Mouse (Mus musculus): ENCODE measurements around the gene Atpaf1. TPM values are rescaled to one million over a fixed set of nuclear protein-coding genes. Genes with fewer than 3 reads are reported as not detected.

The Atpaf1 gene
- polyA plus RNA-seq, 1 experiment from 2014 or later: 59.7 TPM

GRCm38 (mm10) chr4:115851569-115851968 lies 67.0 kb downstream of the Atpaf1 start:
- Histone ChIP-seq H3K4me3 (ENCODE audit: low read length) (no peak overlapping the region), H3K27ac (ENCODE audit: low read length) (no peak overlapping the region), H3K27me3 (ENCODE audit: insufficient read depth, low read length) (no peaks in the 10 kb centered on the region), H3K4me1 (ENCODE audit: insufficient read depth, low read length) (no peaks in the 10 kb centered on the region), H3K4me2 (replicated peaks; ENCODE audit: low read depth, low read length) (no peak overlapping the region), H3K9ac (replicated peaks; ENCODE audit: low read length) (no peak overlapping the region), H3K36me3 (ENCODE audit: insufficient read depth, low read length) (peaks cover 16% of the 10 kb centered on the region), H3K9me3 (ENCODE audit: low read length) (no peaks in the 10 kb centered on the region)
- WGBS: 81% methylated on average over 6 of the region's 6 CpGs
- no peak for ATAC-seq (ENCODE audit: low FRiP score, low TSS enrichment)

- Histone ChIP-seq H3K4me3 (ENCODE audit: low read length) (no peak overlapping the region), H3K36me3 (ENCODE audit: insufficient read depth, low read length) (peaks cover 32% of the 10 kb centered on the region), H3K4me1 (ENCODE audit: insufficient read depth, low read length) (no peaks in the 10 kb centered on the region), H3K9ac (replicated peaks; ENCODE audit: low read length) (no peak overlapping the region), H3K4me2 (replicated peaks; ENCODE audit: low read depth, low read length) (no peak overlapping the region), H3K9me3 (ENCODE audit: low read length) (no peaks in the 10 kb centered on the region), H3K27me3 (ENCODE audit: insufficient read depth, low read length) (no peaks in the 10 kb centered on the region), H3K27ac (ENCODE audit: low read length) (no peak overlapping the region)
- no peak for ATAC-seq (ENCODE audit: low FRiP score, low TSS enrichment)
- WGBS: 37% methylated on average over 6 of the region's 6 CpGs
Measured at GRCm38 (mm10) chr4:115855100-115855499, 70.5 kb downstream of the Atpaf1 start.

- ATAC-seq (ENCODE audit: low FRiP score, low TSS enrichment): no peak
- no peak overlapping the region for H3K27ac ChIP-seq (ENCODE audit: low read length)
- 70% methylated on average over 4 of the region's 4 CpGs for WGBS
Measured at GRCm38 (mm10) chr4:115855609-115856008, 71.0 kb downstream of the Atpaf1 start.

GRCm38 (mm10) chr4:115856282-115856681 lies 71.7 kb downstream of the Atpaf1 start:
- no peak for ATAC-seq (ENCODE audit: low FRiP score, low TSS enrichment)
- 74% methylated on average over 4 of the region's 4 CpGs for WGBS
- no peak overlapping the region for H3K4me2 ChIP-seq (replicated peaks; ENCODE audit: low read depth, low read length)

More at GRCm38 (mm10) chr4:115855609-115856008, 71.0 kb downstream of the Atpaf1 start:
- H3K9me3 ChIP-seq (ENCODE audit: low read length): no peaks in the 10 kb centered on the region
- peaks cover 30% of the 10 kb centered on the region for H3K36me3 ChIP-seq (ENCODE audit: insufficient read depth, low read length)
- no peak overlapping the region for H3K9ac ChIP-seq (replicated peaks; ENCODE audit: low read length)
- no peaks in the 10 kb centered on the region for H3K27me3 ChIP-seq (ENCODE audit: insufficient read depth, low read length)
- H3K4me1 ChIP-seq (ENCODE audit: insufficient read depth, low read length): no peaks in the 10 kb centered on the region
- H3K4me2 ChIP-seq (replicated peaks; ENCODE audit: low read depth, low read length): no peak overlapping the region
- H3K4me3 ChIP-seq (ENCODE audit: low read length): no peak overlapping the region

GRCm38 (mm10) chr4:115857293-115857883 lies 72.8 kb downstream of the Atpaf1 start:
- peaks cover 27% of the 10 kb centered on the region for H3K36me3 ChIP-seq (ENCODE audit: insufficient read depth, low read length)
- 84% methylated on average over 9 of the region's 9 CpGs for WGBS
- H3K27ac ChIP-seq (ENCODE audit: low read length): no peak overlapping the region
- no peak overlapping the region for H3K9ac ChIP-seq (replicated peaks; ENCODE audit: low read length)
- ATAC-seq (ENCODE audit: low FRiP score, low TSS enrichment): no peak
- H3K9me3 ChIP-seq (ENCODE audit: low read length): no peaks in the 10 kb centered on the region
- no peaks in the 10 kb centered on the region for H3K27me3 ChIP-seq (ENCODE audit: insufficient read depth, low read length)
- H3K4me1 ChIP-seq (ENCODE audit: insufficient read depth, low read length): no peaks in the 10 kb centered on the region
- no peak overlapping the region for H3K4me2 ChIP-seq (replicated peaks; ENCODE audit: low read depth, low read length)
- no peak overlapping the region for H3K4me3 ChIP-seq (ENCODE audit: low read length)

More at GRCm38 (mm10) chr4:115856282-115856681, 71.7 kb downstream of the Atpaf1 start:
- Histone ChIP-seq H3K9ac (replicated peaks; ENCODE audit: low read length) (no peak overlapping the region), H3K4me1 (ENCODE audit: insufficient read depth, low read length) (no peaks in the 10 kb centered on the region), H3K36me3 (ENCODE audit: insufficient read depth, low read length) (peaks cover 30% of the 10 kb centered on the region), H3K27ac (ENCODE audit: low read length) (no peak overlapping the region), H3K27me3 (ENCODE audit: insufficient read depth, low read length) (no peaks in the 10 kb centered on the region), H3K9me3 (ENCODE audit: low read length) (no peaks in the 10 kb centered on the region), H3K4me3 (ENCODE audit: low read length) (no peak overlapping the region)

- Histone ChIP-seq H3K4me2 (replicated peaks; ENCODE audit: low read depth, low read length) (no peak overlapping the region), H3K9ac (replicated peaks; ENCODE audit: low read length) (no peak overlapping the region), H3K27ac (ENCODE audit: low read length) (no peak overlapping the region), H3K4me3 (ENCODE audit: low read length) (no peak overlapping the region), H3K4me1 (ENCODE audit: insufficient read depth, low read length) (peaks cover 4% of the 10 kb centered on the region), H3K27me3 (ENCODE audit: insufficient read depth, low read length) (no peaks in the 10 kb centered on the region), H3K9me3 (ENCODE audit: low read length) (no peaks in the 10 kb centered on the region), H3K36me3 (ENCODE audit: insufficient read depth, low read length) (peaks cover 18% of the 10 kb centered on the region)
- no peak for ATAC-seq (ENCODE audit: low FRiP score, low TSS enrichment)
- WGBS: 45% methylated on average over 7 of the region's 7 CpGs
Measured at GRCm38 (mm10) chr4:115863352-115863751, 78.7 kb downstream of the Atpaf1 start.

GRCm38 (mm10) chr4:115863880-115864279 lies 79.3 kb downstream of the Atpaf1 start:
- H3K4me1 ChIP-seq (ENCODE audit: insufficient read depth, low read length): peaks cover 4% of the 10 kb centered on the region
- H3K9ac ChIP-seq (replicated peaks; ENCODE audit: low read length): no peak overlapping the region
- peaks cover 18% of the 10 kb centered on the region for H3K36me3 ChIP-seq (ENCODE audit: insufficient read depth, low read length)
- no peaks in the 10 kb centered on the region for H3K9me3 ChIP-seq (ENCODE audit: low read length)
- no peak overlapping the region for H3K4me2 ChIP-seq (replicated peaks; ENCODE audit: low read depth, low read length)
- no peak overlapping the region for H3K4me3 ChIP-seq (ENCODE audit: low read length)
- ATAC-seq (ENCODE audit: low FRiP score, low TSS enrichment): no peak
- no peak overlapping the region for H3K27ac ChIP-seq (ENCODE audit: low read length)
- 25% methylated on average over 10 of the region's 10 CpGs for WGBS
- H3K27me3 ChIP-seq (ENCODE audit: insufficient read depth, low read length): no peaks in the 10 kb centered on the region

Other genes starting within 250 kb of the Atpaf1 start
- gene Cyp4a31, start 221.2 kb upstream of the Atpaf1 start, polyA plus RNA-seq (2015; fragmentation: Nextera tagmentation; extraction: Ambion mirVana): 41.3 and 57.4 TPM in 2 replicates
- gene Cyp4a32, start 183.8 kb upstream of the Atpaf1 start, polyA plus RNA-seq (2015; fragmentation: Nextera tagmentation; extraction: Ambion mirVana): not detected in 2 replicates
- 7.9 and 8.8 TPM in 2 replicates for gene Cyp4b1, start 137.1 kb upstream of the Atpaf1 start, polyA plus RNA-seq (2015; fragmentation: Nextera tagmentation; extraction: Ambion mirVana)
- gene Efcab14, start 47.1 kb upstream of the Atpaf1 start, polyA plus RNA-seq (2015; fragmentation: Nextera tagmentation; extraction: Ambion mirVana): 32.7 and 41.9 TPM in 2 replicates
- gene Tex38, start 3.8 kb upstream of the Atpaf1 start, polyA plus RNA-seq (2015; fragmentation: Nextera tagmentation; extraction: Ambion mirVana): 0.20 and 0.37 TPM in 2 replicates
- 11.8 and 15.2 TPM in 2 replicates for gene Mob3c, start 43.3 kb downstream of the Atpaf1 start, polyA plus RNA-seq (2015; fragmentation: Nextera tagmentation; extraction: Ambion mirVana)
- 29.9 and 31.0 TPM in 2 replicates for gene Mknk1, start 54.4 kb downstream of the Atpaf1 start, polyA plus RNA-seq (2015; fragmentation: Nextera tagmentation; extraction: Ambion mirVana)
- 0.07 TPM in 1 of 2 replicates, not detected in the other for gene Kncn, start 99.6 kb downstream of the Atpaf1 start, polyA plus RNA-seq (2015; fragmentation: Nextera tagmentation; extraction: Ambion mirVana)
- 0.10 TPM in 1 of 2 replicates, not detected in the other for gene 6430628N08Rik, start 105.9 kb downstream of the Atpaf1 start, polyA plus RNA-seq (2015; fragmentation: Nextera tagmentation; extraction: Ambion mirVana)
- gene Dmbx1, start 155.1 kb downstream of the Atpaf1 start, polyA plus RNA-seq (2015; fragmentation: Nextera tagmentation; extraction: Ambion mirVana): not detected in 2 replicates
- gene Faah, start 233.1 kb downstream of the Atpaf1 start, polyA plus RNA-seq (2015; fragmentation: Nextera tagmentation; extraction: Ambion mirVana): 13.7 and 15.3 TPM in 2 replicates